In the genomic region with DNA sequence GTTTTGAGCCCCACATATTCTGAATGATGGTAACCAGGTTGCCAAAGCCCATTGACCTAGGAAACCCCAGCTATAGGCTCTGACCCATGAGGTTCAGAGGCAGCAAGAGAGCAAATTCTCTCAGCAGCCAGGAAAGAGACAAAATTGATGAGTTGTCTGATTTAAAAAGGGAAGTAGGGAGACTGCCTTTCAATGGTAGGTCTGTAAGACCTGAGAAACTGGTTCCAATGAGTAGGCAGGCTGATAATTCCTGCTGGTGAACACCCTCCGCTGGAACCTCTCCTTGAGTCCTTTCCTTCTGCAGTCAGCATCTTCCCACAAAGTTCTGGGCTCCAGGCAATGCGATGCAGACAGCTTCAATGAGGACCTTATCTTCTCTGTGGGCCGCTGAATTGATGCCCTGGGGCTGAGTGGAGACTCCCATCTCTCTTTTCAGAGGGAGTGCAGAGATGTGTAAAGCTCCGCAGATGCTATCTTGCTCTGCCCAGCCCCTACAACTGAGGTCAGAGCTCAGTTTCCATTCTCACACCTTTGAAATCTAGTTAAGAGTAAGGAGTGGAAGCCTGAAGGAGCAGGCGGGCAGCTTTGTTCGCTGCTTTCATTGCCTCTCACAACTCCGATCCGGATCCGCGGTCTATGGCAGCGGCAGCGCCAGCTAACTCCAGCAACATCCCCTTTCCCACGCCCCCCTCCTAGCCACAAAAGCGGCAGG, we compare ENCODE assay signal across 9 mouse cellular contexts.
DNase-seq lines count a peak whose midpoint lies in the region; ATAC-seq and TF ChIP-seq lines count a peak whose summit lies in the region.
"Had no signal": no experiment of that assay in that cellular context is flagged by ENCODE, and none has a peak within 500 bp of the region (broad histone marks: within the 10 kb centered on the region; RNA-seq: fewer than 3 reads in every experiment).

No protein-coding gene starts in this region.

- no peaks in the 10 kb centered on the region for H3K36me3 ChIP-seq in kidney, embryonic 15.5 days
- no peaks in the 10 kb centered on the region for H3K36me3 ChIP-seq in hindbrain, embryonic 11.5 days (ENCODE audit: control insufficient read depth, insufficient read depth, low read length)
- H3K36me3 ChIP-seq in midbrain, embryonic 13.5 days: peaks cover 11% of the 10 kb centered on the region

- no peak for DNase-seq in kidney, adult 9 months
- no peak for DNase-seq in hindbrain, embryonic 11.5 days (ENCODE audit: low spot score)
- DNase-seq in left cerebral cortex, adult 11 months (ENCODE audit: low spot score): no peak
- no peak for DNase-seq in left cerebral cortex, postnatal 36 days (ENCODE audit: low spot score in 2 of 2)
- no peak for DNase-seq in testis, postnatal 14 days (ENCODE audit: low spot score)

- H3K4me2 ChIP-seq in kidney, embryonic 15.5 days: peak overlapping the region; percentile 93
- H3K4me2 ChIP-seq in hindbrain, embryonic 11.5 days (replicated peaks; ENCODE audit: low read depth, low read length): peak overlapping the region; percentile 66
- peak overlapping the region; percentile 59 for H3K4me2 ChIP-seq in midbrain, embryonic 13.5 days (replicated peaks)

- peaks cover 26% of the 10 kb centered on the region for H3K4me1 ChIP-seq in kidney, embryonic 15.5 days
- H3K4me1 ChIP-seq in bone marrow, adult 2 months (ENCODE audit: control insufficient read depth, insufficient read depth, low read length): no peaks in the 10 kb centered on the region
- H3K4me1 ChIP-seq in hindbrain, embryonic 11.5 days (replicated peaks; ENCODE audit: control insufficient read depth, insufficient read depth, low read length): peaks cover 10% of the 10 kb centered on the region
- peaks cover 43% of the 10 kb centered on the region for H3K4me1 ChIP-seq in midbrain, embryonic 13.5 days (replicated peaks)

- H3K9me3 ChIP-seq in kidney, embryonic 15.5 days (replicated peaks): no peaks in the 10 kb centered on the region
- H3K9me3 ChIP-seq in hindbrain, embryonic 11.5 days (ENCODE audit: control insufficient read depth, low read length): no peaks in the 10 kb centered on the region
- H3K9me3 ChIP-seq in midbrain, embryonic 13.5 days: no peaks in the 10 kb centered on the region

- peak overlapping the region; percentile 76 for H3K27ac ChIP-seq in kidney, embryonic 15.5 days
- no peak overlapping the region for H3K27ac ChIP-seq in bone marrow, adult 2 months (ENCODE audit: control insufficient read depth, insufficient read depth, low read depth, low read length, poor library complexity)
- H3K27ac ChIP-seq in hindbrain, embryonic 11.5 days (ENCODE audit: low read depth, low read length): 0 out of 2 replicates have a peak overlapping the region, but pooled peaks have one; percentile 24
- H3K27ac ChIP-seq in midbrain, embryonic 13.5 days: peak overlapping the region; percentile 62
- H3K27ac ChIP-seq: macrophage had no signal

- TF ChIP-seq CTCF in bone marrow, adult 2 months (IDR thresholded peaks at IDR 0.05; ENCODE audit: control insufficient read depth, insufficient read depth, low read length): no peak

- peak overlapping the region; percentile 47 for H3K9ac ChIP-seq in kidney, embryonic 15.5 days
- peak overlapping the region; percentile 35 for H3K9ac ChIP-seq in hindbrain, embryonic 11.5 days (ENCODE audit: low read depth, low read length)
- H3K9ac ChIP-seq in midbrain, embryonic 13.5 days (replicated peaks): peak overlapping the region; percentile 56

- 3% methylated on average over 14 of the region's 14 CpGs for WGBS in kidney, embryonic 15.5 days
- 10% methylated on average over 14 of the region's 14 CpGs for WGBS in bone marrow, adult 2 months
- WGBS in hindbrain, embryonic 11.5 days: 2% methylated on average over 14 of the region's 14 CpGs
- WGBS in midbrain, embryonic 13.5 days: 2% methylated on average over 14 of the region's 14 CpGs

- peak overlapping the region; percentile 67 for H3K4me3 ChIP-seq in kidney, embryonic 15.5 days (replicated peaks)
- peak overlapping the region; percentile 27 for H3K4me3 ChIP-seq in bone marrow, adult 2 months (replicated peaks; ENCODE audit: control insufficient read depth, low read depth, low read length)
- H3K4me3 ChIP-seq in hindbrain, embryonic 11.5 days (ENCODE audit: low read depth, low read length): peak overlapping the region; percentile 26
- H3K4me3 ChIP-seq in midbrain, embryonic 13.5 days (replicated peaks): peak overlapping the region; percentile 40

- no peak for TF ChIP-seq POLR2A in bone marrow, adult 2 months (IDR thresholded peaks at IDR 0.05; ENCODE audit: borderline replicate concordance, control insufficient read depth, low read depth, low read length)

- 0 out of 2 replicates have a peak, but pooled peaks cover 3% of the 10 kb centered on the region for H3K27me3 ChIP-seq in kidney, embryonic 15.5 days
- no peaks in the 10 kb centered on the region for H3K27me3 ChIP-seq in hindbrain, embryonic 11.5 days (ENCODE audit: control insufficient read depth, insufficient read depth, low read length)
- H3K27me3 ChIP-seq in midbrain, embryonic 13.5 days: peaks cover 9% of the 10 kb centered on the region; the same call in 1 of the 2 replicates

- ATAC-seq in kidney, embryonic 15.5 days (replicated peaks; ENCODE audit: low FRiP score): no peak
- ATAC-seq in hindbrain, embryonic 11.5 days (ENCODE audit: low FRiP score): no peak
- no peak; the same call in 1 of the 2 replicates for ATAC-seq in midbrain, embryonic 13.5 days

- intact Hi-C loops in left cerebral cortex, postnatal 36 days (cut with DNase I): loop anchor here (5.0 kb wide), 1 partner anchor 52 kb away; no protein-coding TSS in a partner anchor
